Mouse (Mus musculus): ENCODE data around the gene Gm10800. TPM values are rescaled to one million over a fixed set of nuclear protein-coding genes. Genes with fewer than 3 reads are reported as not detected.
"Not testable (repeated sequence)": the region's sequence is repeated elsewhere in the genome, so short reads cannot be mapped to it uniquely, and the experiment has no call there.

Gene Gm10800
- 13.1 and 24.5 TPM in 2 replicates for polyA plus RNA-seq (2012)

- TF ChIP-seq GATA1 (IDR thresholded peaks at IDR 0.05; ENCODE audit: low read length), result not testable (repeated sequence)
Observed at GRCm38 (mm10) chr2:98667201-98667600, at the start of gene Gm10800. Gene Gm10800, minus strand, starts transcription at chr2:98667301.

GRCm38 (mm10) chr2:98697533-98697932 lies 30.4 kb upstream of the Gm10800 start:
- TF ChIP-seq GATA1 (IDR thresholded peaks at IDR 0.05; ENCODE audit: low read length), result no peak

- not testable (repeated sequence) for TF ChIP-seq GATA1 (IDR thresholded peaks at IDR 0.05; ENCODE audit: low read length)
Observed at GRCm38 (mm10) chr2:98661937-98662336, 5.2 kb downstream of the Gm10800 start, which contains the start of gene Gm10801. Gene Gm10801, plus strand, starts transcription at chr2:98662237.

Other genes starting within 250 kb of the Gm10800 start
- 3.7 and 6.0 TPM in 2 replicates for gene Gm10801, start 5.1 kb downstream of the Gm10800 start, polyA plus RNA-seq (2012)